Mouse (Mus musculus): Measurements from ENCODE around the gene Pcdh15.

Gene Pcdh15

GRCm38 (mm10) chr10:73098966-73099845, at the start of gene Pcdh15:
Gene Pcdh15, plus strand, starts transcription at chr10:73099342.
- peak; percentile 8 to 41 for DNase-seq (ENCODE audit: low spot score in 2 of 2)

GRCm38 (mm10) chr10:73052074-73052473, 47.1 kb upstream of the Pcdh15 start:
- no peak for DNase-seq (ENCODE audit: low spot score in 2 of 2)

DNA sequence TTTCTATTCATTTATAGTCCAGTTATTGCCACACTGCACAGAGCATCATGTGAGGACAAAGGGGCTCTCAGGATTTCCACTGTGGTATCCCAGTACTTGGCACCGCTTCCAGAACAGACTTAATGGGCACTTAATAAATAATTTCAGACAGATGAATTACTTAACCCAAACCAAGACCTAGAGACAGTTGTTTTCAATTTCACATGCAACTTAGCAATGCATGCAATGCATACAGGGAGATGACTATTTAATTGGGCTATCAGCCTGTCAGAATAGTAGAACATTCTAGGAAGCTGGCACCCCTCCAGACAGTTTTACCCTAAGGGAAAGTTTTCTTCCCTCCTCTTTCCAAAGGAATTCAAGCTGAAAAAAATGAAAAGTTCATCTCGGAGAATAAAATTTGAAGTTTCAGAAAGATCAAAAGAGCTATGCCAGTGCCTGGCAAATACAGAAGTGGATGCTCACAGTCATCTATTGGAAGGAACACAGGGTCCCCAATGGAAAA, 39.4 kb upstream of the Pcdh15 start:
- DNase-seq (ENCODE audit: low spot score in 2 of 2) = no peak

DNA sequence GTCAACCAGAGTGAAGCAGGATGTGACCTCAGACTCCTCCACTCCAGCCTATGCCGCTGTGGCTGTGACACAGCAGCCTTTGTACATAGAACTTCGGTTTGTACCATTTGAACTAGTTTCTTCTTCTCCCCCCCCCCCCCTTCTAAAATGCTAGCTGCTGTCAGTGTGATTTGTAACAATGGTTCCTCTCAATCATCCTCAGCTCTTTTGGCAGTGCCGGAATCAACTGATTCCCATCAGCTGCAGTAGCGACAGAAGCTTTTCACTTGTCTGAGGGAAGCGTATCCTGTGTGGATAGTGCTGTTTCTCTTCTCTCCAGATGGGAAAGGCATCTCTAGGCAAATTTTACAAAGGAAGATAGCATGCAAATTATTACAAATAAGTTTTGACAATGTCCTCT, 12.4 kb upstream of the Pcdh15 start:
- DNase-seq (ENCODE audit: low spot score in 2 of 2) = no peak

GRCm38 (mm10) chr10:73096531-73097135, 2.5 kb upstream of the Pcdh15 start:
- peak; percentile 37 to 49 for DNase-seq (ENCODE audit: low spot score in 2 of 2)

DNA sequence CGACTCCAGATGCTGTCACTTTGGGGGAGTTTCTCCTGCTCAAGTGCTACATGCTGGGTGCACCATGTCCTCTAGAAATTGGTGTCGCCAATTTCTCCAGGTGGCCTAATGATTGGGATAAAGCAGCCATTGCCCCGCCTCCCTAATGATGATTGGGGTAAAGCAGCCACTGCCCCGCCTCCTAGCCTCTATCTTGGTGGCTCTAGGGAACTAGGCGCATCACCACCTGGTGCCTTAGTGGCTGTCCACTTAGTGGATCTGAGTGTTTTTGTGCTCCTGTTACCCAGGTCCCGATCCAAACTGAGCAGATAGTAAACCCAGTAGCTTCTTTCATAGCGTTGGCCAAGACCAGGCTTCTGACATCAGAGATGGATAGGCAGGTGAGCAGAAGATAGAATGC, 2.0 kb upstream of the Pcdh15 start:
- DNase-seq (ENCODE audit: low spot score in 2 of 2) = peak; percentile 5 to 18

DNA sequence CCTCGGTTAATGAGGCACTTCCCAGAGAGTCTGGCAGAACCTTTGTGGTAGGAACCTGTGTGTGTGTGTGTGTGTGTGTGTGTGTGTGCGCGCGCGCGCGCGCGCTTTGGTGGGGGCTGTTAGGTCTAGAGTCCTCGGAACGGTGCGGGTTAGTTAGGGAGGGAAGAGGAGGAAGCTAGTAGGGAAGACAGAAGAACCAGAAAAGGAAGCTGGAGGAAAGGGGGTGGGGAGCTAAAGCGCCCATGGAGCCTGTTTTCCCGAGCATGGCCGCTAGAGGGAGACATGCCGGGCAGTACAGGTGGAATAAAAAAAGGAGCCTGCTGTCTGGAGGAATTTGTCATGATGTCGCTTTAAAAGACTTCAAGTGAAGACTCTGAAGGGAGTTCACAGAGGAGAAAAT, 1.2 kb upstream of the Pcdh15 start:
- peak; percentile 61 to 82 for DNase-seq (ENCODE audit: low spot score in 2 of 2)

GRCm38 (mm10) chr10:73099846-73100241, 702 bp downstream of the Pcdh15 start:
- DNase-seq (ENCODE audit: low spot score in 2 of 2) = peak in 1 of 2 experiments; percentile 41

DNA sequence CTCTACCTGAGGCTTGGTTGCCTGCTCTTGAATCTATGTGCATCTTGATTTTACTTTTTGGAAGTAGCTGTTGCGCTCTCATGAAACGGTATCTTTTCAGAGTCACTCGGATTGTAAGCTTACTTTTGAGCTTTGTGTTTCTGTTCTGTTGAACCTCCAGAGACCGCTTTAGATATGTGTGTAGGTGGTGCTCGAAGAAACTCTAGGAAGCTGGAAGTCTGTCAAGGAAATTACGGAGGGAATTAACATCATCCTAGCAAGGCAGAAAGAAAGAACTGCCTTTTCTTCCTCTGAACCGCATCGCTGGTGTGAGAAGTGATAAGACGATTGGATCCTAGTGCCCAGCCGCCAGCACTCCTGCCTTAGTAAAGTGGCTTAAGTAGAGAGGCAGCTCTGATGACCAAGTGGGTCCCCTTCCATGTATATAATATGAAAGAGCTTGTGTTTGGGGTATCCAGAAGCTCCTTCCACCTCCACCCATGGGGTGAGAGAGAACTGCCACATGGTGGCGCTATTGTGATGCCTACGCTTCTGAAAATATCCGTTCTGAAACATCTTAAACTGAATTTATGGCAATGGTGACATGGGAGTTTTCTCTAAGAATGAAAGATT, 4.3 kb downstream of the Pcdh15 start:
- peak in 1 of 2 experiments; percentile 20 for DNase-seq (ENCODE audit: low spot score in 2 of 2)

DNA sequence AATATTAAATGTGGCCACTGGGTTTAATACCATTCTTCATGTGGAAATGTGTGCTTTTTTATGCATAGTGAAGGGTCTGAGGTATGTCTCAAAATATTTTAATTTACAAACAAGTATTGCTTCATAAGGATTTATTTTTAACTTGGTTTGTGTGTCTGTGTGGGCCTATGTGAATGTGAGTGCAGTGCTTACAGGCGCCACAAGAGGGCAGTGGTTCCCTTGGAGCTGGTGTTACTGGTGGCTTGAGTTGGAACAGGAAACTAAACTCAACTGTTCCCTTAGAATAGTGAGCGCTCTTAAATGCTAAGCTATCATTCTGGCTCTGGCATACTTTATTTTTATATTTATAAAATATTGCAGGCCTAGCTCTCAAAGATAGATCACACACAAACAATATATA, 6.8 kb downstream of the Pcdh15 start:
- peak in 1 of 2 experiments; percentile 39 for DNase-seq (ENCODE audit: low spot score in 2 of 2)

DNA sequence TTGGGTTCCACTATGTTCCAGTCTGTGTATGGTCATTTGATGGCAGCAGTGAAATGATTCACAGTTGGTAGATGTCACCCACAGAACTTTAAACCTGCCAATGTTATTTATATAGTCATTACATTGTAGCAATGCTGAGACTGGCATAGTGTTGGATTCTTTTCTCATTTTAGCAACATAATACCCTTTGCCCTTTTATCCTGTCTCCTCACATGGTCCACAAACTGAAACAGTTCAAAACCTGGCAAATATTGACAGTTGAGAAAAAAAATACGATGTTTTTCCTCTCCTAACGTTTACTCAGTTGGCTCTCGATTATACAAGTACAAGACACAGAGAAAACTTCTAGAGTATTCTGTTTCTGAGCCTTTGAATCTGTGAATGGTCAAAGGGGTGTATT, 38.8 kb downstream of the Pcdh15 start:
- DNase-seq (ENCODE audit: low spot score in 2 of 2) = no peak

- DNase-seq (ENCODE audit: low spot score in 2 of 2) = no peak
These were observed 48.4 kb downstream of the Pcdh15 start for GRCm38 (mm10) chr10:73147543-73147942.

DNA sequence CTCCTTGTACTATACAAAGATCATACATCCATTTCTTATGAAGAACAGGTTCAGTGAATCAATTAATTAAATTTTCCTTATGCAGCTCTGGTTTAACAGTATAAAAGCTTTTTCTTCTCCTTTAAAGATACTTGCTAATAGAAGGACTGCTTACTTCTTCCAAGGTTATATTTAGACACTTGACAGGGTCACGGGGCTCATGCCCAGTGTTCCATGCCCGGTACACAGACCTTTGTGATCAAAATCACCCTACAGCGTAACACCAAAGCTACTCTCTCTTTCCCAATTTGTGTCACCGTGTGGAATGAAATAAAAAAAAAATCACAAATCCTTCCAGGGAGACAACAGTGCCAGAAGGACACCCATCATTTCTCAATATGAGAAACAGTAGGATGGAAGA, 48.8 kb downstream of the Pcdh15 start:
- DNase-seq (ENCODE audit: low spot score in 2 of 2) = no peak

DNA sequence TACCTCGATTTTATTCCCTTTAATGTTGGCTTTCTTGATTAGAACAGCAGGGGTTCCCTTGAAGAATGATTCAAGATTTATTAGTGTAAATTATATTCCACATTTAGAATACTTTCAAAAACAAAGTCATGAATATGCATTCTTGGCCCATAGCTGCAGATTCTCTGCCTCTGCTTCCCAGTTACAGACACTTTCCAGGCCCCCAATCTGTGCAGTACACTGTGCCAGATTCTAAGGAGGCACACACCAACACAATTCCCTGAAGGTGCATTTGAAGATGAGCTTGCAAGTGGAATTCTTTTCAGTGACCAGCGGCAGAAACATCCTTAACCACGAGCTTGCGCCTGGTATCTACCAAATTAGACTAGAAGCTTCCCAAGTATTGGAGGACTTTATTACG, 55.4 kb downstream of the Pcdh15 start:
- DNase-seq (ENCODE audit: low spot score in 2 of 2) = no peak

GRCm38 (mm10) chr10:73161757-73162156, 62.6 kb downstream of the Pcdh15 start:
- DNase-seq (ENCODE audit: low spot score in 2 of 2) = no peak

DNA sequence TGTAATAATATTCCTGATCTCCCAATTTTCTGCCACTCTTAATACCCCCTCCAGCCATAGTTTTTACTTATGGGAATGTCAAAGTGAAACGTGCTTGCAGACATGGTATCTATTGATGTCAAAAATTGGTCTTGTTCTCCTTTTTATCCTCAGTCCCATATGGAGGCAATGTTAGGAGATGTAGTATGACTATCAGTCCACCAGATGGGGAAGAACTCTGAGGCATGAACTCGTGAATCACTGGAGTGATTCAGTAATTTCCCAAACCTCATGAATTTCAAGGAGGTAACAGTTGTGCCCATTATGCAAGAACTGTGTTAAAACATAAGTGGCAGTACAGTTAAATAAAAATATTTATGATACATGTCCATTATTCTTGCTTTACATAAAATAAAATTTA, 116.9 kb downstream of the Pcdh15 start:
- no peak for DNase-seq (ENCODE audit: low spot score in 2 of 2)

DNA sequence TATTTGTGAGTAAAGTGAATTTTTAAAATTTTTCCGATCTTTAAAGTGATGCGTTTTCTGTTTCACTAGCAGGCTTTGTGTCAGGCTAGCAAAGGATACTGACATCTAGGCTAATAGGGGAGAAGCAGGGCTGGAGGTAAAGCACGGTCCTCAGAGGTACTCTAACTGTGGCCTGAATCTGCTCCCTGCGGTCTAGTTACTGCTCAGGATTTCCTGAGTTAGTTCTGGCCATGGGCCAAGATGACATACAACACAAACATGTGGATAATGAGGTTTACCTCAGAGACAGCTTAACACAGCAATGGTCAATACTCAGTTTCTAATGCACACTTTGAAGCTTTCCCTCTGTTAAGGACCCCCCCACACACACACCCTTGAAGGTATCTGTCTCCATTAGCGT, 143.2 kb downstream of the Pcdh15 start:
- DNase-seq (ENCODE audit: low spot score in 2 of 2) = no peak

DNA sequence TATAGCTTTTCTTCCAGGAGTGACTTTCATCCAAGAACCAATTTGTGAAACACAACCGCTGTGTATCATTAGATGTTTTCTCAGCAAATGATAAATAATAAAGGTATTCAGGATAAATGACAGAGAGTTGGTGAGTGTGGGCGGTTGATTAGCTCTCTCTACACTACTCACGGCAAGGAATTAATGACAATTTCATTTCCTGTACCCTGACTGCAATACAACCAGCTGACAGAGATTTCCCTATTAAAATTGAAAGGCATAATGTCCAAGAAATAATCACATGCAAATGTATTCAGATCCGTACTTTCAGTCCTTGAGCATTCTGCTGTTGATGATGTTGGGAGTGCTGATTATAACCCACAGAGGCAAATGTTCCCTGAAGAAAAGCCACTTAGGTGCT, 181.3 kb downstream of the Pcdh15 start:
- no peak for DNase-seq (ENCODE audit: low spot score in 2 of 2)

GRCm38 (mm10) chr10:73296456-73296855, 197.3 kb downstream of the Pcdh15 start:
- DNase-seq (ENCODE audit: low spot score in 2 of 2) = no peak

DNA sequence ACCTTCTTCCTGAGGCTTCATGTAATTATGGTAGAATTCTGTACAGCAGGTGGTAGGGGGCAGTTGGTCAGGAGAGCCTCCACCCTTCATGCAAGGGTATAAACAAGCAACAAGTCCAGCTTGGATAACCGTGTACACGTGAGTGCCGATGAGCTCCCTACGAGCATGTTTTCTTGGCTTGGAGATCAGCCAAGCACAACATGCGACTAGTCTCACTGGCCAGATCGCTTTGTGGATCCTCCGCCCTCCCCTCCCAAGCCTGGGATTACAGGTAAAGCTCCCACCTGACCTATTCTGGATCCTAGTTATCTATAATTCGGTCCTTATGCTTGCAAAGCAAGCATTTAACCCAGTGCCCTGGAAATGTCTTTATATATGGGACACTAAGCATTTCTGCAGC, 202.8 kb downstream of the Pcdh15 start:
- DNase-seq (ENCODE audit: low spot score in 2 of 2) = no peak

DNA sequence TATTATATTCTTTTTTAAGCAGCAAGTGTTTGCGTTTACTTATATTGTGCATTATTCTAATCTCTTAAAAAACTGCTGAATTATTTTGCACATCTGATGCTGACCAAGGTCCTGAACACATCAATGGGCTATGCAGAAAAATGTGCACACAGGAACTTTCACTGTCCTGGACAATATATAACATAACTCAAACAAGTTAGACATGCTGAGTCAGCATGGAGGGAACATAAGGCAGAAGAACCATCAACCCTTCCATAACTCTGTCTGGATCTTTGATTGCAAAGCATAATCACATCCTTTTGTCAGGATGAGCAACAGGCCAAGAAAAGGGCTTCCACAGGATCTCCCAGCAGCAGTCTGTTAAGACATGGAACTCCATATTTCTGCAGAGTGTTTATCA, 207.5 kb downstream of the Pcdh15 start:
- no peak for DNase-seq (ENCODE audit: low spot score in 2 of 2)

GRCm38 (mm10) chr10:73326861-73327260, 227.7 kb downstream of the Pcdh15 start:
- DNase-seq (ENCODE audit: low spot score in 2 of 2) = no peak

DNA sequence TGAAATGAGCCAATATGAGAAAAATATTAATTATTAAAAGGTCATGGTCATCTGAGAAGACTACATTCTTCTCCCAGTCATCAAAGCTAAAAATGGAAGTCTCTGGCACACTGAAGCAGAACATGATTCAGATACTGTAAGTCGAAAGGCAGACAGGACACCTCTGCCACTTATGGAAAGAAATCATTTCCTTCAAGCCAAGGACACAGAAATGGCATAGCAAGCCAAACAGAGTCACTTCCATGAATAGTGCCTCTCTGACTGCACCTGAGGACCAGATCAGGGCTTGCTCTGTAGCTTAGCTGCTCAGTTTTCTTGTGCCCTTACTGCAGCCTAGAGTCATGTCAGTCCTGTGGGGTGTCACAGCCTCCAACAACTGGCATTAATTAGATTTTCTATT, 234.3 kb downstream of the Pcdh15 start:
- no peak for DNase-seq (ENCODE audit: low spot score in 2 of 2)
